In genomic region chr1:190948439-190948838, GRCm38 (mm10) we compare ENCODE assay signal across 16 mouse cellular contexts. TPM values are rescaled to one million over a fixed set of nuclear protein-coding genes. Genes with fewer than 3 reads are reported as not detected.
DNase-seq lines count a peak whose midpoint lies in the region; ATAC-seq lines count a peak whose summit lies in the region.
"Had no signal": no experiment of that assay in that cellular context is flagged by ENCODE, and none has a peak within 500 bp of the region (broad histone marks: within the 10 kb centered on the region; RNA-seq: fewer than 3 reads in every experiment).

No protein-coding gene starts in this region.

- peaks cover 14% of the 10 kb centered on the region for H3K36me3 ChIP-seq in midbrain, embryonic 11.5 days (ENCODE audit: control insufficient read depth, insufficient read depth, low read length)
- peaks cover 99% of the 10 kb centered on the region for H3K36me3 ChIP-seq in midbrain, embryonic 10.5 days

- no peak overlapping the region for H3K27ac ChIP-seq in midbrain, embryonic 11.5 days (ENCODE audit: low read depth, low read length)
- no peak overlapping the region for H3K27ac ChIP-seq in midbrain, embryonic 10.5 days (replicated peaks)
- H3K27ac ChIP-seq: limb, embryonic 13.5 days; stomach, postnatal 0 days had no signal

- no peak overlapping the region for H3K4me3 ChIP-seq in midbrain, embryonic 11.5 days (ENCODE audit: low read depth, low read length)
- H3K4me3 ChIP-seq in midbrain, embryonic 10.5 days = no peak overlapping the region
- H3K4me3 ChIP-seq: limb, embryonic 13.5 days; myocyte had no signal

- DNase-seq in midbrain, embryonic 11.5 days (ENCODE audit: low spot score, missing footprints) = peak; percentile 19
- no peak for DNase-seq in midbrain, embryonic 10.5 days (ENCODE audit: low spot score)
- DNase-seq in adrenal gland, postnatal 14 days = peak; percentile 78
- DNase-seq in cerebellum, adult 18-20 months = peak; percentile 43 to 50
- peak; percentile 30 to 49 for DNase-seq in kidney, postnatal 25 days
- no peak for DNase-seq in thymus, postnatal 4 days
- no peak for DNase-seq in right cerebral cortex, postnatal 36 days (ENCODE audit: low spot score in 2 of 2)
- DNase-seq: embryo, embryonic 11 days; heart, adult 11 months; heart, postnatal 14 days; lung, adult 2 months had no signal

- H3K27me3 ChIP-seq in midbrain, embryonic 11.5 days (ENCODE audit: control insufficient read depth, insufficient read depth, low read length) = no peaks in the 10 kb centered on the region
- H3K27me3 ChIP-seq in midbrain, embryonic 10.5 days (ENCODE audit: low read depth, poor library complexity, severe bottlenecking) = no peaks in the 10 kb centered on the region
- H3K27me3 ChIP-seq: CH12.LX; limb, embryonic 13.5 days had no signal

- H3K4me1 ChIP-seq in midbrain, embryonic 11.5 days (ENCODE audit: control insufficient read depth, insufficient read depth, low read length) = no peaks in the 10 kb centered on the region
- no peaks in the 10 kb centered on the region for H3K4me1 ChIP-seq in midbrain, embryonic 10.5 days
- H3K4me1 ChIP-seq: limb, embryonic 13.5 days had no signal

- 92% methylated on average over 7 of the region's 7 CpGs for WGBS in midbrain, embryonic 11.5 days
- 92% methylated on average over 7 of the region's 7 CpGs for WGBS in midbrain, embryonic 10.5 days

- H3K4me2 ChIP-seq in midbrain, embryonic 11.5 days = no peak overlapping the region
- H3K4me2 ChIP-seq: limb, embryonic 13.5 days had no signal

- no peak for ATAC-seq in midbrain, embryonic 11.5 days (ENCODE audit: low FRiP score)
- ATAC-seq: intestine, embryonic 16.5 days had no signal

- no peak overlapping the region for H3K9ac ChIP-seq in midbrain, embryonic 11.5 days (ENCODE audit: low read length)
- H3K9ac ChIP-seq: limb, embryonic 13.5 days had no signal

- no peaks in the 10 kb centered on the region for H3K9me3 ChIP-seq in midbrain, embryonic 11.5 days (ENCODE audit: control insufficient read depth, low read length)
- no peaks in the 10 kb centered on the region for H3K9me3 ChIP-seq in midbrain, embryonic 10.5 days (replicated peaks)
- H3K9me3 ChIP-seq: limb, embryonic 13.5 days had no signal

RNA-seq across cellular contexts. Expression of gene Angel2, which starts 23.5 kb away (rescaled TPM):
- 65.5 and 65.7 TPM in 2 replicates for polyA plus RNA-seq in midbrain, embryonic 11.5 days (2014; fragmentation: Nextera tagmentation; extraction: Ambion mirVana)
- polyA plus RNA-seq in midbrain, embryonic 10.5 days (2016; fragmentation: Nextera tagmentation; extraction: Ambion mirVana) = 55.4 and 63.0 TPM in 2 replicates
- 46.6 and 46.7 TPM in 2 replicates for total RNA-seq in adrenal gland, postnatal 14 days (2021)

RNA-seq across cellular contexts. Expression of gene Vash2, which starts 30.7 kb away (rescaled TPM):
- polyA plus RNA-seq in midbrain, embryonic 11.5 days (2014; fragmentation: Nextera tagmentation; extraction: Ambion mirVana) = 52.8 and 58.9 TPM in 2 replicates
- polyA plus RNA-seq in midbrain, embryonic 10.5 days (2016; fragmentation: Nextera tagmentation; extraction: Ambion mirVana) = 33.1 and 44.4 TPM in 2 replicates
- 0.48 and 1.2 TPM in 2 replicates for total RNA-seq in adrenal gland, postnatal 14 days (2021)

RNA-seq across cellular contexts. Expression of gene Rps6kc1, which starts 36.9 kb away (rescaled TPM):
- polyA plus RNA-seq in midbrain, embryonic 11.5 days (2014; fragmentation: Nextera tagmentation; extraction: Ambion mirVana) = 19.5 and 20.1 TPM in 2 replicates
- 16.2 and 20.4 TPM in 2 replicates for polyA plus RNA-seq in midbrain, embryonic 10.5 days (2016; fragmentation: Nextera tagmentation; extraction: Ambion mirVana)
- total RNA-seq in adrenal gland, postnatal 14 days (2021) = 23.8 and 27.9 TPM in 2 replicates

Comparison
In these comparisons a context has a peak if more than half of its experiments do, and no peak if none do; other contexts are left out.
1. DNase-seq: peak in midbrain, embryonic 11.5 days (single experiment), adrenal gland, postnatal 14 days (single experiment), cerebellum, adult 18-20 months (2 of 2) and kidney, postnatal 25 days (2 of 2); none in midbrain, embryonic 10.5 days (single experiment), thymus, postnatal 4 days (single experiment) and right cerebral cortex, postnatal 36 days (0 of 2).